11 mouse cellular contexts compared by ENCODE assay signal in genomic region chr8:61226632-61227031, GRCm38 (mm10). TPM values are rescaled to one million over a fixed set of nuclear protein-coding genes. Genes with fewer than 3 reads are reported as not detected.
A peak's percentile ranks its signal among the peaks of the same experiment; 100 is the strongest.
DNase-seq lines count a peak whose midpoint lies in the region; ATAC-seq lines count a peak whose summit lies in the region.
"Had no signal": no experiment of that assay in that cellular context is flagged by ENCODE, and none has a peak within 500 bp of the region (broad histone marks: within the 10 kb centered on the region; RNA-seq: fewer than 3 reads in every experiment).

No protein-coding gene starts in this region.

- H3K36me3 ChIP-seq in kidney, embryonic 16.5 days (ENCODE audit: insufficient read depth, low read length), result no peaks in the 10 kb centered on the region; the same call in 1 of the 2 replicates
- no peaks in the 10 kb centered on the region; the same call in 1 of the 2 replicates for H3K36me3 ChIP-seq in embryonic facial prominence, embryonic 14.5 days (ENCODE audit: control insufficient read depth, insufficient read depth, low read length)
- H3K36me3 ChIP-seq in forebrain, embryonic 16.5 days (ENCODE audit: control insufficient read depth, insufficient read depth), result no peaks in the 10 kb centered on the region
- no peaks in the 10 kb centered on the region for H3K36me3 ChIP-seq in midbrain, embryonic 11.5 days (ENCODE audit: control insufficient read depth, insufficient read depth, low read length)

- WGBS in kidney, embryonic 16.5 days, result 58% methylated on average over 5 of the region's 5 CpGs
- WGBS in embryonic facial prominence, embryonic 14.5 days, result 59% methylated on average over 5 of the region's 5 CpGs
- WGBS in forebrain, embryonic 16.5 days, result 52% methylated on average over 5 of the region's 5 CpGs
- 85% methylated on average over 5 of the region's 5 CpGs for WGBS in midbrain, embryonic 11.5 days

- H3K4me2 ChIP-seq in kidney, embryonic 16.5 days (replicated peaks; ENCODE audit: low read depth, low read length), result peak overlapping the region; percentile 69
- H3K4me2 ChIP-seq in embryonic facial prominence, embryonic 14.5 days (ENCODE audit: low read depth, low read length), result peak overlapping the region; percentile 92
- peak overlapping the region; percentile 86 for H3K4me2 ChIP-seq in forebrain, embryonic 16.5 days (ENCODE audit: low read length)
- H3K4me2 ChIP-seq in midbrain, embryonic 11.5 days, result peak overlapping the region; percentile 67

- no peak for DNase-seq in kidney, postnatal 25 days
- no peak for DNase-seq in embryonic facial prominence, embryonic 14.5 days (ENCODE audit: low spot score)
- DNase-seq in midbrain, embryonic 11.5 days (ENCODE audit: low spot score, missing footprints), result no peak
- no peak for DNase-seq in adrenal gland, postnatal 36 days
- no peak for DNase-seq in thymus, postnatal 4 days
- no peak for DNase-seq in cerebellum, postnatal 10 days
- DNase-seq: cerebellum, postnatal 25 days had no signal

- peaks cover 49% of the 10 kb centered on the region for H3K4me1 ChIP-seq in kidney, embryonic 16.5 days (ENCODE audit: insufficient read depth, low read length)
- peaks cover 33% of the 10 kb centered on the region for H3K4me1 ChIP-seq in embryonic facial prominence, embryonic 14.5 days (ENCODE audit: control insufficient read depth, insufficient read depth, low read length)
- H3K4me1 ChIP-seq in forebrain, embryonic 16.5 days (replicated peaks; ENCODE audit: control insufficient read depth, insufficient read depth, low read length), result peaks cover 42% of the 10 kb centered on the region
- H3K4me1 ChIP-seq in midbrain, embryonic 11.5 days (ENCODE audit: control insufficient read depth, insufficient read depth, low read length), result peaks cover 21% of the 10 kb centered on the region

- H3K27ac ChIP-seq in kidney, embryonic 16.5 days (ENCODE audit: low read length), result no peak overlapping the region
- no peak overlapping the region for H3K27ac ChIP-seq in embryonic facial prominence, embryonic 14.5 days (replicated peaks; ENCODE audit: low read depth, low read length)
- no peak overlapping the region for H3K27ac ChIP-seq in forebrain, embryonic 16.5 days (ENCODE audit: low read length)
- H3K27ac ChIP-seq in midbrain, embryonic 11.5 days (ENCODE audit: low read depth, low read length), result no peak overlapping the region

- ATAC-seq in kidney, embryonic 16.5 days (ENCODE audit: low FRiP score, low TSS enrichment), result no peak
- no peak for ATAC-seq in embryonic facial prominence, embryonic 14.5 days (ENCODE audit: low read depth)
- ATAC-seq in forebrain, embryonic 16.5 days, result no peak
- ATAC-seq in midbrain, embryonic 11.5 days (ENCODE audit: low FRiP score), result no peak

- H3K27me3 ChIP-seq in kidney, embryonic 16.5 days (ENCODE audit: insufficient read depth, low read length), result no peaks in the 10 kb centered on the region
- no peaks in the 10 kb centered on the region for H3K27me3 ChIP-seq in embryonic facial prominence, embryonic 14.5 days (replicated peaks; ENCODE audit: control insufficient read depth, insufficient read depth, low read length)
- no peaks in the 10 kb centered on the region for H3K27me3 ChIP-seq in forebrain, embryonic 16.5 days (replicated peaks; ENCODE audit: control insufficient read depth, insufficient read depth, low read length)
- no peaks in the 10 kb centered on the region for H3K27me3 ChIP-seq in midbrain, embryonic 11.5 days (ENCODE audit: control insufficient read depth, insufficient read depth, low read length)

- no peaks in the 10 kb centered on the region for H3K9me3 ChIP-seq in kidney, embryonic 16.5 days (ENCODE audit: low read length)
- no peaks in the 10 kb centered on the region for H3K9me3 ChIP-seq in embryonic facial prominence, embryonic 14.5 days (ENCODE audit: control insufficient read depth, low read length)
- H3K9me3 ChIP-seq in forebrain, embryonic 16.5 days (ENCODE audit: control insufficient read depth, low read length), result no peaks in the 10 kb centered on the region
- no peaks in the 10 kb centered on the region for H3K9me3 ChIP-seq in midbrain, embryonic 11.5 days (ENCODE audit: control insufficient read depth, low read length)
- H3K9me3 ChIP-seq: G1E; megakaryocyte, embryonic 14.5 days had no signal

- H3K4me3 ChIP-seq in kidney, embryonic 16.5 days (ENCODE audit: low read length), result peak overlapping the region; percentile 90
- H3K4me3 ChIP-seq in embryonic facial prominence, embryonic 14.5 days (ENCODE audit: low read depth, low read length), result peak overlapping the region; percentile 82
- H3K4me3 ChIP-seq in forebrain, embryonic 16.5 days (replicated peaks; ENCODE audit: low read length), result peak overlapping the region; percentile 77
- H3K4me3 ChIP-seq in midbrain, embryonic 11.5 days (ENCODE audit: low read depth, low read length), result no peak overlapping the region
- H3K4me3 ChIP-seq: megakaryocyte, embryonic 14.5 days had no signal

- no peak overlapping the region for H3K9ac ChIP-seq in kidney, embryonic 16.5 days (replicated peaks; ENCODE audit: low read length)
- no peak overlapping the region for H3K9ac ChIP-seq in embryonic facial prominence, embryonic 14.5 days (ENCODE audit: low read depth, low read length)
- H3K9ac ChIP-seq in forebrain, embryonic 16.5 days (replicated peaks; ENCODE audit: low read depth, low read length), result peak overlapping the region; percentile 90
- H3K9ac ChIP-seq in midbrain, embryonic 11.5 days (ENCODE audit: low read length), result no peak overlapping the region

RNA-seq across cellular contexts. Expression of gene Sh3rf1, which starts 3.0 kb away (rescaled TPM):
- polyA plus RNA-seq in kidney, embryonic 16.5 days (2015; fragmentation: Nextera tagmentation; extraction: Ambion mirVana), result 23.3 and 26.7 TPM in 2 replicates
- 10.5 and 11.1 TPM in 2 replicates for polyA plus RNA-seq in embryonic facial prominence, embryonic 14.5 days (2014; fragmentation: Nextera tagmentation; extraction: Ambion mirVana)
- polyA plus RNA-seq in forebrain, embryonic 16.5 days (2015; fragmentation: Nextera tagmentation; extraction: Ambion mirVana), result 30.4 and 33.6 TPM in 2 replicates
- polyA plus RNA-seq in midbrain, embryonic 11.5 days (2014; fragmentation: Nextera tagmentation; extraction: Ambion mirVana), result 18.0 and 18.5 TPM in 2 replicates
- 10 to 100 TPM; 10.3 to 12.7 TPM for total RNA-seq in adrenal gland, postnatal 36 days (2021)
